Mouse (Mus musculus): ENCODE measurements around the gene Plekha4.

Plekha4 gene

DNA sequence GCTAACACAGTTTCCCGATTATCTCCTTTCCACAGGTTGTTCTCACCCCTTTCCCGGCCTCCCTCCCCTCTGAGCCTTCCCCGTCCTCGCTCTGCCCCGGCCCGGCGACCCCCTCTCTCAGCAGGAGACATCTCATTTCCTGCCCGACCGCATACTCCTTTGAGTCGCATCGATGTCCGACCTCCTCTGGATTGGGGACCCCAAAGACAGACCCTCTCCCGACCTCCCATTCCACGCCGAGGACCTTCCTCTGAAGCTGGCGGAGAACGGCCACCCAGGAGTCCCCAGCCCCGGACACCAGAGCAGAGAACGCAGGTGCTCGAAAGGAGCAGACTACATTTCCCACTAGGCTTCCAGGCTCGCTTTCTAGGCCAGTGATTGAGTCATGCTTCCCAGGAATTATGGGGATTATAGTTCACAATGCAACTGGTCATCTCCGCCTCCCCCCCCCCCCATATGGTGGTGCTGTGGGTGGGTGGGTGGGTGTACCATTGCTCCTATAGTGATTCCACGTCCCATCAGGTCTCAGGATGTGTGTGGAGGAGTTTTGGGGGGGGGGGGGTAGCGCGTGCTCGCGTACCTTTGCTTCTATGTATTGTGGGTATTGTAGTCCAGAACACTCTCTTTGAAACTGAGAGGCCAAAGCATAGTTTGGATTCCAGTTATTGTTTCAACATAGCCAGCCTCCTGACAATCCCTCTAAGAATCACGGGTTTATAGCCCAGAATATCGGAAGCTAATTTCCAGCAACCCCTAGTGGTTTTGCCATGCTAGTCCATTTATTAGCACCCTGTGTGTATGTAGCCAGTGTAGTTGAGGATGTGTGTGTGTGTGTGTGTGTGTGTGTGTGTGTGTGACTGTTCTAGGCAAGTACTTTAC lies 12.3 kb downstream of the Plekha4 start:
- DNase-seq: peak; percentile 83

DNA sequence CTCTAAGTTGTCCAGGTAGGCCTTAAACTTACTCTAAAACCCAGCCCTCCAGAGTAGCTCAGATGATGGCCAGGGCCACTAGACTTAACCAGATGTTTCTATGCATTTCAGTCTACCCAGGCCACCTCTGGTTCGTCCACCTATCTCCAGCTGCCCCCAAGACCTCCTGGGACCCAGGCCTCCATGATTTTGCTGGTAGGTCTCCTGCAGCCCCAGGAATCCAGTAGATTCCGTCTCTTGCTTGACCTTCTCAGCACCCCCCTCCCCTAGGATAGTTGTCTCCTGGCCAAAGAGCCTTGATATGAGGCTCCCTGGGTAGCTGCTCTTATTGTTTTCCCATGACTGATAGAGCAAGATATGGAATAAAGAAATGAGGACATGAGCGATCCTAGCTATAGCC lies 13.0 kb downstream of the Plekha4 start:
- no peak for DNase-seq

DNA sequence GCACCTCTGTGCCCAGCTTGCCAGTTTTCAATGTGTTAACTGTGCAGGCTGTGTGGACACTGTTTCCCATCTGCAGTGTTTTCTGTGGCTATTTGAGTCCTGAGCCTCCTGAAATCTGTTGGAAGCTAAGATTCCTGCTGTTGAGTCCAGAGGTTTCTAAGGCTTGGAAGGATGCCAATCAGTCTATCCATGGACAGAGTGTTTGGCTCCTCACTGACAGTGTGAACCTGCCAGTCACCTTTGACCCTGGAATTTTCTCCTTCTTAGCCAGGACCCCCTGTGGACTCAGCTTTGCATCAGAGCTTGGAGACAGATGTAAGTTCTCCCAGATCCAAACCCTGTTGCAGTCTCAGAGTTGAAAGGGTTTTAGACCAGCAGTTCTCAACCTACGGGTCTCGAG lies 14.1 kb downstream of the Plekha4 start:
- no peak for DNase-seq

GRCm38 (mm10) chr7:45544525-45544924 lies 18.4 kb downstream of the Plekha4 start:
- no peak for DNase-seq

- DNase-seq: no peak
Measured at GRCm38 (mm10) chr7:45549641-45550436, 23.7 kb downstream of the Plekha4 start.

DNA sequence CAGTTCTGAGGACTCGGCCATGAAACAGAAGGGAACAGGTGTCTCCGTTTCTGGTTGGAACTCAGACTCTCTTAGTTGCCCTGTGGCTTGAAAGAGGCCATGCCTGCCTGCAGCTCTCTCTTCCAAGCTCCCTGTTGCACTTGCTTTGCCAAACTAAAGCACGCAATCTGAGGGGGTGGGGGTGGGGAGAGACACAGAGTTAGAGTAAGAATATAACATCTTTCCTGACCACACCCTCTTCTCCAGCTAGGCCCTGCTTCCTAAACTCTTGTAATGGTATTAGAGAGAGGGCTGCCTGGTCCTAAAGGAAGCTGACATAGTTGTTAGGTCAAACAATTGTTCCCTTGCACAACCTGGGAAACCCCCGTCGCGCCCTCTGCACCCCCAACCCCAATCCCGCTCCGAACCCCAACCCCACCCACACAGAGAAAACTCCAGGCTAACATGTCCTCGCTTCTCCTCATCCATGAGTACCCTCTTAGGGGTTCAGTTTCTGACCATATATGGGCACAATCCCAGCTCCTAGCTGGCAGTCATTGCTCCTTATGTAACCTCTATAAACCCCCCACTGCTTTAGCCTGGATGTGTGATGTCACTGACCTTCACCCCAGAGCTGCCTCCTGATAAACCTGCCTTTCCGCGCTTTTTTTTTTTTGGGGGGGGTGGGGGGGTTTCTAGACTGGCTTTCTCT lies 24.8 kb downstream of the Plekha4 start:
- DNase-seq: no peak

- DNase-seq: no peak
Measured at GRCm38 (mm10) chr7:45551512-45551883, 25.4 kb downstream of the Plekha4 start.

- no peak for DNase-seq
Measured at GRCm38 (mm10) chr7:45553519-45553918, 27.4 kb downstream of the Plekha4 start.

DNA sequence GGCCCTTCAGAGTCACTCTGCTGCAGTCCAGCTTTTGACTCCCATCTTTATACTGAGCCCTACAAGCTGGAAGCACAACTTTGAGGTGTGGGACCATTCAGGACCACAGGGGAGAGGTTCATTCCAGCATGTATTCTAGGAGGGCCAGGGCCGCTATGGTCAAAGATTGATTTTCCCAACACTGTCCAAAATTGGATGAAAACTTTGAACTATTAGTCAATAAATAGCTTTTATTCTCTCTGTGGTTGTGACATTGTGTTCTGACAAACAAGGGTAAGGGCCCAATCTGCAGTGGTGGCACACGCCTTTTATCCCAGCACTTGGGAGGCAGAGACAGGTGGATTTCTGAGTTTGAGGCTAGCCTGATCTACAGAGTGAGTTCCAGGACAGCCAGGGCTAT lies 27.9 kb downstream of the Plekha4 start:
- DNase-seq: no peak

- no peak for DNase-seq
Measured at GRCm38 (mm10) chr7:45554744-45555143, 28.6 kb downstream of the Plekha4 start, which contains the start of gene Hsd17b14. Gene Hsd17b14, plus strand, starts transcription at chr7:45554893.

GRCm38 (mm10) chr7:45555787-45556186 lies 29.7 kb downstream of the Plekha4 start:
- peak; percentile 81 for DNase-seq

- DNase-seq: no peak
Measured at GRCm38 (mm10) chr7:45558907-45559306, 32.8 kb downstream of the Plekha4 start.

DNA sequence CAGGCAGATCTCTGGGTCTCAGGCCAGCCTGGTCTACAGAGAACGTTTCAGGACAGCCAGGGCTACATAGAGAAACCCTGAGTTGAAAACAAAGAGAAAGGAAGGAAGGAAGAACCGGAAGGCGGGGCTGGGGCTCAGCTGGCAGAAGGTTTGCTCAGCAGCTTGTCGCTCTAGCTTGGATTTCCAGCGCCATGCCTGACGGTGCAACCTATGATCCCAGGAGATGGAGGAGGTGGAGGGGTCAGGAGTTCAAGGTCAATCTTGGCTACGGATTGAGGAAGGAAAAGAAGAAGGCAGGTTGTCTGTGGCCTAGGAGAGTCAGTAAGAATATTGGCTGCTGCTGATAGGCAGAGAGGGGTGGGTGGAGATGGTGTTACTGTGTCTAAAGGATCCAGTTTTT lies 34.1 kb downstream of the Plekha4 start:
- DNase-seq: no peak

GRCm38 (mm10) chr7:45560843-45561623 lies 34.9 kb downstream of the Plekha4 start:
- peak; percentile 77 for DNase-seq

GRCm38 (mm10) chr7:45561624-45562520 lies 35.7 kb downstream of the Plekha4 start:
- DNase-seq: peak; percentile 19

DNA sequence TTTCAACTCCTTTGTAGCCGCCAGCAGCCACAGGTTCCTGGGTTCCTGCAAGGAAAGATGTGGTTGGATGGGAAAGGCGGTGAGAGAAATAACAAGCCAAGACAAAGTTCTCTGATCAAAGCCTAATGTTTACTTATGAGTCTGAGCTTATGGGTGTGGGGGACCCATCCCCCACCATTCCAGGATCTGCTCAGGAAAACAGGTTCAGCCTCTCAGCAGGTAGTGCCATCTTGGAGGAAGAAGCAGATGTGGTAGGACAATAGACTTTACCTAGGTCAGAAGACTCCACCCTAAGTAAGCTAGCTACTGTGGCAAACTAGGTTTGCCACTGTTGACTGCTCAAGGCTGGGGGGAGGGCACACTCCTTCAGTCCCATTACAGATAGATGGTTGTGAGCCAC lies 38.7 kb downstream of the Plekha4 start:
- DNase-seq: no peak

DNA sequence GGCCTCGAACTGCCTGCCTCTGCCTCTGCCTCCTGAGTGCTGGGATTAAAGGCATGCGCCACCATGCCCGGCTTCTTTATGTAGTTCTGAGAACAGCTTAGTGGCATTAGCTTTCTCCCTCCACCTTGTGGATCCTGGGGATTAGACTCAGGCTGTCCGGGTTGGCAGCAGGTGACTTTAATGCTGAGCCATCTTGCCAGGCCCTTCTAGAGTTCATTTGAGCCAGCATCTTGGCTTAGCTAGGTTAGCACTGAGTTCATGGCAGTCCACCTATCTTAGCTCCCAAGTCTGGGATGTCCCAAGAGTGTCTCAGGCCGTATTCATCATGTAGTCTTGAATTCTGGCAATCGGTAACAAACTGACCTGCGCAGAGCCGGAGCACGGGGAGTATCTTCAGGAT lies 39.3 kb downstream of the Plekha4 start:
- DNase-seq: no peak

GRCm38 (mm10) chr7:45567112-45567779 lies 41.1 kb downstream of the Plekha4 start:
- DNase-seq: no peak

DNA sequence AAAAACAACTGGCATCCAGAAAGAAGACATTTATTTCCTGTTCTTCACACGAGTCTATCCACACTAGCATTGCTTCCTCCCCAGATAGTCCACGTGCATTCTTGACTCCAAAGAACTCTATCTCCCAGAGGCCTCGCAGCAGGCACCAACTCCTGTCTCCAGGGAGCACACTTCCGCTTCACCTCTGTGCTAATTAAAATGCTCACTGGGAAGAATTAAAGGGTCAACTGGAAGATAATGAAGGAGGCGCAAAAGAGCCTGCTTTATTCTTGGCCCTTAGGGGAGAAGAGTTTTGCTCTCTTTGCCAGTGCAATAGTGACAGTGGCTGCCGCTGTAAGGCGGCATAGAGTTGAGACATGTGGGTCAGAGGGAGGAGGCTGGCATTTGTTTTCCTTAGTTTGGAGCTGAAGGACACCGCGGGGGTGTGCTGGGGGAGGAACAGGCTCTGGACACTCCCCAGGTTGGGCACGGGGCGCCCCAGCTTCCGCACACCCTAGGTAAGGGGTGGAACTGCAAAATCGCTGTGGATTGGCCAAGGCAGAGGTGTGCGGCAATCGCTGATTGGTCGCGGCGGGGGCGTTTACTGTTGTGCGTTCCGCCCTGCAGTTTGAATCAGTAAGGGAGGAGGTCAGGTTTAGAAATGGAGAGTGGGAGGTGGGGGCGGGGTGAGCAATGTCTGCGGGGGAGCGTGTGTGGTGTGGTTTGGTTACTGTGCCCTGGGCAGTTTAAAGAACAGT lies 41.8 kb downstream of the Plekha4 start:
- peak; percentile 96 for DNase-seq
